Mouse (Mus musculus): Measurements from ENCODE around the gene Myh7.

DNA sequence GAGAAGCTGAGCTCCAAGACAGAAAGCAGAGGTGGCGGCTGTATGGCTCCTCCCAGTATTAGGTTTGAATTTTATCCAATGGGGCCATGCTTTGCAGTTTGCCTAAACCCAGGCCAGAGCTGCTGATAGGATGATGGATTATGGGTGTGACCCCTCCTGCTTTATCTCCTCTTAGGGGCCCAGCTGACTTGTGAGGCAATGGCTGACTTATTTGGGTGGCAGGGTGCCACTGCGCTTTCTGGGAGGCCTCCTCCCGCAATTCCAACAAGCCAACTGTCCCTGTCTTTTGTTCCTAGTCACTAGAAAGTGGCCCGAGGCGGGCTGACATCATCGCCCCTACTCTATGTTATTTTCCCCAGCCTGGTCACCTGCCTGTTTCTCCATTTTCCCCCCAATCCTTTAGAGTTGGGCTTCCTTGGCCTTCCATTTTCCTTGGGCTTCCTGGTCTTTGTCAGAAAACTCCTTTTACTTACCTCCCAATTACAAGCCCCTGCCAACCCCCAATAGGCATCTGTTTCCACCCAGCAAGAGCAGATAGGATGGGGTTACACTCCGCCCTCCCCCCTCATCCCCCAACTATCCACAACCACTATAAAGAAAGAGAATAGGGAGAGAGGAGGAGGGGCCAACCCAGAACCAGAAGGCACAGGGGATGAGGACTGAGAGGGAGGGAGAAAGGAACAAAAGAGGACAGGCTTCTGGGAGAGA, 69.6 kb downstream of the Myh7 start:
- TF ChIP-seq CTCF (IDR thresholded peaks at IDR 0.05) (no peak), EP300 (IDR thresholded peaks at IDR 0.05) (no peak)
